Mouse (Mus musculus): ENCODE results near the gene Olfr698.
"Not testable (repeated sequence)": the region's sequence is repeated elsewhere in the genome, so short reads cannot be mapped to it uniquely, and the experiment has no call there.

The Olfr698 gene

GRCm38 (mm10) chr7:106755297-106755696 lies at the start of gene Olfr698:
Gene Olfr698 (minus strand): TSS chr7:106755397.
- DNase-seq (ENCODE audit: low read depth, low spot score): no peak

GRCm38 (mm10) chr7:106793098-106793497 lies 37.9 kb upstream of the Olfr698 start, which contains the start of gene Olfr699:
Gene Olfr699 (minus strand): TSS chr7:106793198.
- DNase-seq (ENCODE audit: low read depth, low spot score): no peak

- DNase-seq (ENCODE audit: low read depth, low spot score): no peak
Measured at GRCm38 (mm10) chr7:106788330-106788729, 33.1 kb upstream of the Olfr698 start.

DNA sequence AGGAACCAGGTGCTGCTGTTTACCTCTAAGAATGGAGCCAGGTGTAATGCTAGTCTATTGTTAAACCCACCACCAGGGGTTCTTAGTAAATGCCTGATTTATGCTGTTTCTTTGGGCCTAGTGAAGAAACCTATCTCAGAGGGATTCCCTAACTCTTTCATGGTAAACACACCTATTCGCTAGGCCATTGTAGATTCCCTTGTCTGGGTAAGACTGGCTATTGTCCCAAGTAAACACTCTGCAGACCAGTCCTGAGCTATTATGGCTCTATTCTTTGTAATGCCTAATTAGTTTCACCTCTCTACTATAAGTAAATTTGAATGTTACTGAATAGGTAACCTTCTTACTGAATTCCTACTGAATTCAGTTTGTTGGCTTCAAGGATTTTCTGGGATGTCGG lies 5.8 kb upstream of the Olfr698 start:
- DNase-seq (ENCODE audit: low read depth, low spot score): not testable (repeated sequence)

GRCm38 (mm10) chr7:106758800-106759199 lies 3.6 kb upstream of the Olfr698 start:
- DNase-seq (ENCODE audit: low read depth, low spot score): no peak

DNA sequence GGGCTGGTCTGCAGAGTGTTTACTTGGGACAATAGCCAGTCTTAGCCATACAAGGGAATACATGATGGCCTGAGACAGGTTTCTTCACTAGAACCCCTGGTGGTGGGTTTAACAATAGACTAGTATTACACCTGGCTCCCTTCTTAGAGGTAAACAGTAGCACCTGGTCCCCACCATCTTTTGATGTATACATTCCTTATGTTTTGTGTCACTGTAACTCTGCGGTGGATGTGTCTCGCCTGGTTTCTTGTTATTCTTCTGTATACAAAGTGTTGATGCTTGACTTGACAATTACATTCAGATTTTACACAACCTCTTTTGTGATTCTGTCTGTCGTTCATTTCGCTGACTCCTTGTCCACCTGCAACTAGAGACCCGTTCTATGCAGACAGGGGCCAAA lies 9.4 kb downstream of the Olfr698 start:
- no peak for DNase-seq (ENCODE audit: low read depth, low spot score)

DNA sequence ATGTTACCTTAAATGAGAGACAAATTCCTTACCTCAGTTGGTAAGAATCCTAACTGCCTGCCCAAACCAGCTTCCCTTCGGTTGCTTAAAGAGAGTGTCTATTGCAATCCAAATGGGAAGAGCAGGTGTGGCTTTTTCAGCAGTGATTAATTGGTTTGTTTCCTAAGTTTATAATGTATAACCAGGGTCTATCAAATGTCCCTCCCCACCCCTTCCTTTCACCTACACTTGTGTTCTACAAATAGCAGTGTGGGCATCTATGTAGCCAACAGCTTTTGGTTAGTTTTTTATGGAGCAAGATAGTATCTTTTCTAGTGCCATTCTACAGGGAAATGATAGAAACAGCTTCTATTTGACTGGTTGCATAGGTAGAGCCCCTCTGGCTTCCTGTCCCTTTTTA lies 12.9 kb downstream of the Olfr698 start, which contains the start of gene Olfr697:
Gene Olfr697 (minus strand): TSS at position 101 of the 400 bp plus-strand sequence.
- no peak for DNase-seq (ENCODE audit: low read depth, low spot score)

- no peak for DNase-seq (ENCODE audit: low read depth, low spot score)
Measured at GRCm38 (mm10) chr7:106737028-106737427, 18.2 kb downstream of the Olfr698 start.

DNA sequence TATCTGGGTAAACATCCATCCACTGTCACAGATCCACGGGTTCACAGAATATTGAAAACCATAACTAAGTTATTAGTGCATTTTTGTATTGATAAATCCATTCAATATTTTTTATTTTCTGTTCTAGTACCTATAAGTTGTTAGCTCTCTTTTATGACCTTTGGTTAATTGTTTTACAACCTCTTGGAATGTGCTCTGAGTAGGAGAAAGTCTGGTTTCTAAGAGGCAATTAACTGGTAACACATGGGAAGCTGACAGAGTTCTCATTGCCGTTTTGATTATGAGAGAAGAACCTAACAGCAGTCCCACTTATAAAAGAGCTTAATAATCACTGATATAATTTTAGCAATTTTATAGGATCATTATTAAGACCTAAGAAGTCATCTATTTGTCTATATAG lies 21.5 kb downstream of the Olfr698 start:
- DNase-seq (ENCODE audit: low read depth, low spot score): no peak

DNA sequence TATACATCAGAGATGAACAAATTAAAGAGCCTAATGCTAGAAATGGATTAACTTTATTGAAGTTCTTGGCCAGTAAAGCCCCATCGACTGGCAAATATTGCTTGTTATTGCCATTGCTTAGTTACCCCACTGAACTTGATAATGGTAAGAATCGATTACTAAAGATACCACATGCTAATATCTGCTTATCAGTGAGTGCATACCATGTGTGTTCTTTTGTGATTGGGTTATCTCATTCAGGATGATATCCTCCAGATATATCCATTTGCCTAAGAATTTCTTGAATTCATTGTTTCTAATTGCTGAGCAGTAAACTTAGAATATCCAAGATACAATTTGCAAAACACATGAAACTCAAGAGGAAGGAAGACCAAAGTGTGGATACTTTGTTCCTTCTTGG lies 29.5 kb downstream of the Olfr698 start:
- DNase-seq (ENCODE audit: low read depth, low spot score): not testable (repeated sequence)

GRCm38 (mm10) chr7:106716296-106716695 lies 38.9 kb downstream of the Olfr698 start, which contains the start of gene Olfr695:
Gene Olfr695 (minus strand): TSS chr7:106716396.
- DNase-seq (ENCODE audit: low read depth, low spot score): no peak

- DNase-seq (ENCODE audit: low read depth, low spot score): no peak
Measured at GRCm38 (mm10) chr7:106711463-106711862, 43.7 kb downstream of the Olfr698 start.

DNA sequence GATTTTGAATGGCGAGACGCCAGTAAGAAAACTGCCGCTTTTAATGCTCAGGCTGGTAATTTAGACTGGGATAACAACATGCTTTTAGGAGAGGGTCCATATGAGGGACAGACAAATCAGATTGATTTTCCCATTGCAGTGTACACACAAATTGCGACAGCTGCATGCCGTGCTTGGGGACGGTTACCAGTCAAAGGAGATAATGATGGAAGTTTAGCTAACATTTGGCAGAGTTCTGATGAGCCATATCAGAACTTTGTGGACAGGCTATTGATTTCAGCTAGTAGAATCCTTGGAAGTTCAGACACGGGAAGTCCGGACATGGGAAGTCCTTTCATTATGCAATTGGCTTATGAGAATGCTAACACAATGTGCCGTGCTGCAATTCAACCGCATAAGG lies 47.5 kb downstream of the Olfr698 start:
- not testable (repeated sequence) for DNase-seq (ENCODE audit: low read depth, low spot score)
